Mouse (Mus musculus): Measurements from ENCODE around the gene Unc45b.
"Not testable (repeated sequence)": the region's sequence is repeated elsewhere in the genome, so short reads cannot be mapped to it uniquely, and the experiment has no call there.

Gene Unc45b

DNA sequence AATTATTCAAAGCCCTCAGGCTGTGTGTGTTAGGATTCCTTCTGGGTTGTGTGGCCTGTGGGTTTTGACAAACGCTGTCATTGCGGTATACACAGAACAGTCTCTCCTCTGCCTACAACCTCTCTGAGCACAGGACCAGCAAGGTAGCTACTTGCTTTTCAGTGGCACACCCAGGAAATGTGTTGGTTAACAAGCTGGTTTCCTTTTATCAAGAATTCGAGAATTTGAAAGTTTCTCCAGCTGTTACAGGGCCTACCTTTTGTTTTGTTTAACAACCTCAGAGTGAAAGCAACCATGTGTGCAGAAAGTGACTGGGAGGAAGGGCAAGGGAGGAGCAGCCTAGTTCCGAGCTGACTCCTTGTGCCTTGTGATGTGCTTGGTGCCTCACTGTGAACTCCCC is 37.1 kb downstream of the Unc45b start:
- DNase-seq (ENCODE audit: low spot score in 2 of 2) = no peak

DNA sequence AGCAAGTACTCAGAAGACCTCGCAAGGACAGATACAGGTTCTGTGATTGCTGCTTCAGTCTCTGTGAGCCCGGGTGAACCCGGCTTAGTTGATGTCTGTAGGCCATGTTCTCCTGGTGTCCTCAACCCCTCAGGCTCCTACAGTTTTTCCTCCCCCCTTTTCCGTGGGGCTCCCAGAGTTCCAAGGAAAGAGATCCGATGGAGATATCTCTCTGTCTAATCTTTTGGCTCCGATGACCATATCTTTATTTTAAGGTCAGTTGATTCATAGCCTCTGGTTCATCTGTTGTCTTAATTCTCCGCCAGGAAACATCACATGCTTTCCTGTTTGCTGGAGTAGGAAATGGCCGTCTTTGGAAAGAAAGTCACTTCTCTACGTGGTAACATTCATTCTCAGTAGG is 38.7 kb downstream of the Unc45b start:
- DNase-seq (ENCODE audit: low spot score in 2 of 2) = no peak

DNA sequence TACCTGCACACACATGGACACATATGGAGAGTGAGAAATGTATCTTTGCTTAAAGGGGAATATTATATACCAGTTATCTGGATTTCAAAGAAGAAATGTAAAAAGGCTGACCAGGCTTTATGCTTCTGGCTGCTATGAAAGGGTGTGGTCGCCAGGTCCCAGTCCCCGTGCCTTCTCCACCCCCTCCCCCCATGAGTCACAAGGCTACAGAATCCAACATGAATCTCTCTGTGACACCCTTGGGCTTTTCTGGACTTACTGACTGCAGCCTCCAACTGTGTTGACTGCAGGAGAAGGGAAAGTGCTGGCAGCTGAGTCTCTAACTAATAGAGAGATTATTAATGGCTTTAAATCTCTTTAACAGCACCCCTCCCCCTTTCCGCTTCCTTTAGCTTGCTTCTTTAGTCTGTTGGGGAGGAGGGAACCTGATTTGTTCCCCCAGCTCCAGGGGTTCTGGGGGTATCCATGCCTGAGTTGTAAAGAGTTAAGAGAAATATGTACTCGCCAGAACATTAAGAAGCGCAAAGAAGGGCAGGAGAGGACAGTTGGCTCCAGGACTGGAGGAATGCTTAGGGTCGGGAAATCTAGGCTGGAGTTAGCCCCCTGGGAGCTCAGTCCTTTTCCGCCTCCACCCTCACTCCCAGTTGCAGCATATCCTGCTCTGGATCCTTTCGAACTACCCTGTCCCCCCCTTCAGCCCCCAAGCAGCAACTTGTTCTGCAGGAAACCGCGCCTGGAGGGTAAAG is 40.6 kb downstream of the Unc45b start, which contains the start of gene Slfn5:
Gene Slfn5 (plus strand): TSS at position 614 of the 746 bp plus-strand sequence.
- DNase-seq (ENCODE audit: low spot score in 2 of 2) = no peak

DNA sequence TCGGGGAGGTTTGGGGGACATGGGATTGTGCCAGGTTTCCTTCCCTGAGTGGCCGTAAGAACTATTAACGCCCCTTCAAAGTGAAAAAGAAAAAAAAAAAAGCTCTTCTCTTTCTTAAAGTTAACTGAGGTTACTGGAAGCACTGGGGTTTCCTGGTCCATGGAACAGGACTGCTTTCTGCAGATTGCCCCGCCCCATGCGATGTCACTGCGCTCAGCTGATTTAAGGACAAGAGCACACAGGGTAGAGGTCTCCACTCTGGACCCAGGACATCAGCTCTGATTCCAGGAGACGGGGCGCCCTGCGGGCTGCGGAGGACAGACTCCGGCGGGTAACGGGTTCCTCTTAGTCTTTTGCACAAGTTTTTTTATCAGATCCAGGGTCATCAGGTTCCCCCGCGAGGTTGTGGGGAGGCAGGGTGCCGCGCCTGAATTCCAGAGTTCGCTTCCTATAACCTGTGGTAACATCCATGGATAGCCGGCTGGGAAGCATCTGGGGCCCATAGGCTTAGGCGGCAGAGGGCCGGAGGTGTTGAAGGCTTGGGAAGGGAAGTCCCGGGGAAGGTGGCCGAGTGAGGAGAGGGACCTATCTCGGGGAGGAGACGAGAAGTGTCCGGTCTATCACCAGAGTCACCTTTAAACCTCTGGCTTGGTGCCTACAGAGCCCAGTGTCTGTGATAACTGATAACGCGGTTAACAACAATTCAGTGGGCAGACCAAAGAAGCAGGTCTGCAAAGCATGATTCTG is 41.7 kb downstream of the Unc45b start:
- no peak for DNase-seq (ENCODE audit: low spot score in 2 of 2)

DNA sequence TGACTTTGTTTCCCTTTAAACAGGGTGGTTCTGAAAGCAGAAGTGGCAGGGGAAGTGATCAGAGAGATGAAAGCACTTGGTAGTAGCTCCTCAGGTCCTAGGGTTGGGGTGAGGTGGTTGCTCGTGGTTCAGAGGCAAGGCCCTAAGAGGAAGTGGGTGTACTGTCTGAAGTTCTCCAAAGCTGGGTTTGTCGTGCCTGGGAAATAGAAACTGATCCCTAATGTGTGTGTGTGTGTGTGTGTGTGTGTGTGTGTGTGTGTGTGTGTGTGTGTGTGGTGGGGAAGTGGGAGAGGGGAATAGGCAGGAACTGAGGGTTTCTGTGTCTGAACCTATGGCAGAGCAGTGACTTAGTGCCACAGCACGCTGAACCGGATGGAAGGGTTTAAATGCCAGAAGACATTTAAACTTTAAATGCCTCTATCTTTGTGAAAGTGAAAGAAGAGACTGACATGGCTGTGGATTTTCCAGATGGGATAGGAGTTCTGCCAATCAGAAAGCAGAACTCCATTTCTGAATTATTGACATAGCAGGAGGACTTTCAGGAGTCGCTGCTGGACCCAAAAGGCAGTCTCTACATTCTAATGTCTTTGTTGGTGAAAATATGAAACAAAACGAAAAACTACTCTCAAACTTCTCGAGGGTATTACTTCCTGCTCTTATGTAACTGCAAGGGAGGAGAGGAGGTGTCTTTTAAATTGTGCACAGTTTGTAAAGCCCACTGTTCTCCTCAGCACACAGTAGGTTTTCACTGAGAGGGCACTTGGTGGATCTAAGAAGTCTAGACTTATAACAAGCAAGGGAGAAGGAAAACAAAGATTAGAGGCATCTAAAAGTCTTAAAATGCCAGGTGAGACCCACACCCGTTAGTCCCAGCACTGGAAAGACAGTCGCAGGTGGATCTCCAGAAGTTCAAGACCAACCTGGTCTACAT is 42.5 kb downstream of the Unc45b start:
- DNase-seq (ENCODE audit: low spot score in 2 of 2) = no peak

DNA sequence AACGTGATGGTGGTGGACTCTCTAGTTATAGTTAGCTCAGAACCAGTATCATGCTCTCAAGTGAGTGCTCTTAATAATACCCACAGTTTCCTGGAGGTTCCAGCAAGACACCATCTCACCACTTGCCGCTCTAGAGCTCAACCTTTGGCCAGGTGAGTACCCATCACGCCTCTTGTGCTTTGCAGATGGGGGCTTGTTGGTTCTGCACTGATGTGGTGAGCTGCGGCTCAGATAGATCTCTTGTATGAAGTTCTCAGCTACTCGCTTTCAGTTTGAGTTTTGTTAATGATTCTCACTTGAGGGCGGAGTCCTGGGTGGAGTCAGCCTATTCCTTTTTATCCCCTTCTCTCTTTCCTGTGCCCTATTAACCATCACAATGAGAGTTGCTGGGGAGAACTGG is 44.3 kb downstream of the Unc45b start:
- DNase-seq (ENCODE audit: low spot score in 2 of 2) = no peak

GRCm38 (mm10) chr11:82956925-82957324 is 46.6 kb downstream of the Unc45b start:
- no peak for DNase-seq (ENCODE audit: low spot score in 2 of 2)

DNA sequence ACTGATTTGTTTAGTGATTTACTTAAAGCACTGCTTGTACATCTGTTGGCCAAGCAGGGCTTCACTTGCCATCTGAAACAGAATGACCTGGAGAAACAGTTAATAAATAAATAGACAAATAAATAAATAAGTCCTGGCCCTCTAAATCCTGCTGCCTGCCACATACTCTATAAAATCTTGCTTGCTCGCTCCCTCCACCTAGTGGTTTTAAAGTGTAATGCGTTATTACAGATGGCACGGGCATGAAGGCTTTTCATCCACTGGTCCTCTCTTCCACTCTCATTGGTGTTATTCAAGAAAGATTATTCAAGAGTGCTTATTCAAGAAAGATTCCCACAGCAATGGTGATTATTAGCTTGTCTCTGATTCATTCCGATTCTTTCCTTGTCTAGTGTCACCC is 49.3 kb downstream of the Unc45b start:
- DNase-seq (ENCODE audit: low spot score in 2 of 2) = peak in 1 of 2 experiments; percentile 25

DNA sequence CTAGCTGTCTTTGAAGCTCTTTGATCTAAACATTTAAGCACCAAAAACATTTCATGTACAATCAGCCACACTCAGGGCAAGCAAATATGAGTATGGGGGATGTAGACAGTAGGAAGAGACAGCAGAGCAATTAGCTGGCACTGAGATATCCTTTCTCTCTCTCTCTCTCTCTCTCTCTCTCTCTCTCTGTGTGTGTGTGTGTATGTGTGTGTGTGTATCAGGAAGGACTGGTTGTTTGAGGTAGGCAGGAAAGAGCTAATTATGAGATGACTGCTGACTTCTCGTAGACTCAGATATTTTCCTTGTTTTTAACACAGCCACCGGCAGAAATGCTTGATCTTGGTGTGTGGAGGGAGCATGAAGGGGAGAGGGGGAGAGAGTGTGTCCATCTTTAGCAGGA is 51.4 kb downstream of the Unc45b start:
- no peak for DNase-seq (ENCODE audit: low spot score in 2 of 2)

DNA sequence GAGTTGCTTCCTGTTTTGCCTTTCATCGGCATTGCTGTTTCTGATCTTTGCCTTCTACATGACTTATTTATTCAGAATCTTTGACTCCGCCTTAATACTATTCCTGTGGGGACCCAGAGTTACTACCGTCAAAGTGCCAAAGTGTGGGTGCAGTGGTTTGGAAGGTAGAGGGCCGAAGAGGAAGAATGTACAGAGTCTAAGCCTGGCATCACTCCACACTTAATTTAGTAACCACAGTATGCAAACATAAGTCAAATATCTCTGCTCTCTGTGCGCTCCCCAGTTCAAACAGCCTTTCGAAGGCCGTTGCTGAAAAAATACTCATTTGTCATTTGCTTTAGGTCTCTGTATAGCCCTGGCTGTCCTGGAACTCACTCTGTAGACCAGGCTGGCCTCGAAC is 51.9 kb downstream of the Unc45b start:
- DNase-seq (ENCODE audit: low spot score in 2 of 2) = no peak

GRCm38 (mm10) chr11:82970712-82971589 is 60.6 kb downstream of the Unc45b start:
- DNase-seq (ENCODE audit: low spot score in 2 of 2) = peak; percentile 45 to 52

GRCm38 (mm10) chr11:82971590-82971974 is 61.2 kb downstream of the Unc45b start:
- no peak for DNase-seq (ENCODE audit: low spot score in 2 of 2)

DNA sequence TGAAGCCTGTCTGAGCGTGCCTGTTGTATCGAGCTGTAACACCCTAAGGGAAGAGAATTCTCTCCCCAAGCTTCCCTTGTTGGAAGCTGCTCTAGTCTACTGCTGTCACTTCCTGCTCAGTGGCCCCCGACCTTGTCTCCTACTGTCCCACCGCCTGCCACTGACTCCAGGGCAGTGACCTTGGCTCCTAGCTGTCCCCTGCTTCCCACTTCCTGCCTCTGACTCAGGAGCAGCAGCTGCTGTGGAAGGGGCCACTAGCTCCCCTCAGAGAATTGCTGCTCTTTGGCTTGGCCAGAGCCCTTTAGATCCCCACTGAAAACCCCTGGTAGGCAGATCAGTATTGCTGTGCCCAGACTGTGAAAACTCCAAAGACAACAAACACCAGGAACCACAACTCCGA is 63.6 kb downstream of the Unc45b start:
- no peak for DNase-seq (ENCODE audit: low spot score in 2 of 2)

DNA sequence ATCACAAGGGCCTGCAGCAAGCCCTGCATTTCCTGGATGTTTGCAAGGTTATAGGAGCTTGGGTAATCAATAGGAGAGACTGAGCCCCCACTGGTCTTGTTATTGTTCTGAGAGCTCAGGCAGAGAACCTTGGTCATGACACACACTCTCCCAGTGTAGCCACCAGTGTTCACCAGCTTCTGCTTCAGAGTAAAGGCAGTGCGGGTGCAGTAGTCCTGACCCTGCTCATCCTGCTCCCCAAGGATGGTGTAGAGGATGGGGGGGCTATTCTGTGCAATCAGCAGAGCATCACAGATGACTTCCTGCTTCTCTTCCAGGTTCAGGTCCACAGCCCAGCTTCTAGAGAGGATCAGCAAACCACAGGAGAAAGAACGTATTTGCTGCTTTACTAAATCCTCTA is 72.1 kb downstream of the Unc45b start:
- DNase-seq (ENCODE audit: low spot score in 2 of 2) = not testable (repeated sequence)

DNA sequence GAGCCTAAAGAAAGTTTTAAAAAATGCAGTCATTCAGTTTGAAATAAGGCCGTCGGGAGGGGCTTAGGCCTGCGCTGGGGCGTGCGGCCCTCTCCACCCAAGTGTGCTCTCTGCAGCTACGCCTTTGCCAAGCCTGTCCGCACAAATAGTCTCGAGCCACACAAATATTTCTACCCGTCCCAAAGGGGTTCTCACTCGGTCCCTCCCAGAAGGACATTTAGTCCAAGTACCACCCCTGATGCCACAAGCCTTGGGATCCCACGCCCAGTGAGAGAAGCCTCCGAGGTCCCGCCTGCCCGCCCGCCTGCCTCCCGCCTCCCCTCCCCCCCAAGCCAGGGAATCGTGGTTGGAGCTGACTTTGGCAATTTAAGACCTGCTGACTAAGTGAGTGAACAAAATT is 72.8 kb downstream of the Unc45b start:
- DNase-seq (ENCODE audit: low spot score in 2 of 2) = no peak

GRCm38 (mm10) chr11:82987621-82988020 is 77.3 kb downstream of the Unc45b start:
- no peak for DNase-seq (ENCODE audit: low spot score in 2 of 2)

DNA sequence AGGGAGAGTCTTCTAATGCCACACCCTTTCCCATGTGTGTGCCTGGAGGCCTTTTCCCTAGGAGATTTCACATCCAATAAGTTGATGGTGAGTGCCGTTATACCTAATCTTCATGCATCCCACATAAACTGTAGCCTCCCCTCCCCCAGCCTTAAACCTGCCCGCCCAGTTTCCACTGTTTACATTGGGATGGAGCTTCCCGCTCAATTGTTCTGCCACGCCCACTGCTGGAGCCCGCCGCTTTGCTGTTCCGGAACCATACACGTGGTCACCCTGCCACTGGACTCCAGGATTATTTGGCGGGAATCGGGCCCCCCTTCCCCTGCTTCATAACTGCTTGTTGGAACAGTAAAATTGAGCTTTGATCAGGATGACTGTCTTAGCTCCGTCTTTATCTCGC is 79.0 kb downstream of the Unc45b start:
- DNase-seq (ENCODE audit: low spot score in 2 of 2) = no peak

DNA sequence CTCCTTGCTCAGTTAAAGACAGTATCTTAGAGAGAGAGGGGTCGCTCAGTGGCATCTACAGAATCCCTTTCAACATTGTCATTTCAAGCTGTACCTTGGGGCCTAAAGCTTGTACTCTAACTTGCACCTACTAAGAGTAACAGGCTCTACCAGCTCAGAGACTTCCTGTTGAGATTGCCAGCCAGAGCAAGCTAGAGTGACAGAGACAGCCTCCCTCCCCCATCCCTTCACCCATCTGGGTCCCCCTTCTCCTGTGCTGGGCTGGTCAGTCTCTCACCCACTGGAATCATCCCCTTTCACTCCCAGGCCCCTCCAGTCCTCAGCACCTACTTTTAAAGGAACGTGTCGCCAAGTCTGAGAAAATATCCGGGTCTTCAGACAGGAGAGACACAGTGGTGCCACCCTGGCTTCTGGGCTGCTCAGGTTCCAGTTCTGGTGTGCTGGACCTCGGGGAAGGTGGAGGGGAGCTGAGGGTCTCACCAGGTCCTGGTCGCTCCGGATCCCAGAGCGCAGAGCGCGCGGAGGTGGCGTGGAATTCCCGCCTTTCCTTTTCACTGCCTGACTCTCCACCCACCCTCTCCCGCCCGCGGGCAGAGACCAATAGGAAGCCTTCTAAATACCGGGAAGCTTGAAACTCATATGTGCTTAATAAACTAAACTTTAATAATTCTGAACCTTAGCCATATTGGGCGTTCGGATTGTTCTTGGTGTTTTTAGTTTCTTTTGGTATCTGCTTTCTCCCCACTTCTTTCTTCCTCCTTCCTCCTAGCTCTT is 80.4 kb downstream of the Unc45b start:
- peak in 1 of 2 experiments; percentile 26 for DNase-seq (ENCODE audit: low spot score in 2 of 2)

DNA sequence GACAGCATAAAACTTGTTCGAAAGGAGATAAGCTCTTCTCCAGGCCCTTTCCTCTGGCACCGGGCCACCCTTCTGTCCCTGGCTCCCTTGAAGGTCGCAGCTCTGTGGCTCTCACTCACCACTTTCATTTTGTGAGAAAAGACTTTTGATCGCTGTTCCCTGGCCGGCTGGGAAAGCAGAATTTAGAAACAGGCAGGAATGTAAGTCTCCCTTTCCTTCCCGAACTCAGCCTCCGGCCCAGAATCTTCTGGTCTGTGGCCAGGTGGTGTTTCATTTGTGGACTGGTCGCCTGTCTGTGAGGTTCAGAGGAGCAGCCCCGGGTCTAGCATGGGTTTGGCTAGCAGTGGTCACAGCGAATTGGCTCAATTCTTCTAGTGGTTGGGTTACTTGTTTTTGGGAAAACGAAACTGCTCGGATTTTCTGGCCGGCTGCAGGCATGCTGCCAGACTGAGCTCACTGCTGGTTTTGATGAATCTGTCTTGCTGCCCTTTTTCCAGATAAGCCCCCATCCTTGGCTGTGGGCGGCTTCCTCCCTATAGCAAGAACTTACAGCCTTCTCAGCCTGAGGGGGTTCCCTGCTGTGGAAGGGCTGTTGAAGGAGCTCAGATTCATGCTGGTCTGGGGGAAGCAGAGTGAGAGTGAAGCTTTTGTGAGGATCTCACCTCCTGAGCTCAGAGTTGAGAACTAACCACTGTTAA is 81.3 kb downstream of the Unc45b start, which contains the start of gene Slfn9:
Gene Slfn9 (minus strand): TSS at position 362 of the 698 bp plus-strand sequence.
- DNase-seq (ENCODE audit: low spot score in 2 of 2) = peak; percentile 35 to 36

All from right cerebral cortex, postnatal 10 days (tissue).